Mouse (Mus musculus) lung, postnatal 36 days (tissue): ENCODE measurements around the gene Polr2c.
"Not testable (repeated sequence)": the region's sequence is repeated elsewhere in the genome, so short reads cannot be mapped to it uniquely, and the experiment has no call there.

ENCODE experiments used
- DNase-seq: peaks from one replicate; pipeline ENCODE4 v3.0.0; 2022; ENCODE audit warnings: mixed read lengths

The Polr2c gene

GRCm38 (mm10) chr8:94857346-94858173 lies at the start of gene Polr2c:
Polr2c (plus strand) TSS chr8:94857450.
- DNase-seq = peak; percentile 91

GRCm38 (mm10) chr8:94807506-94807905 lies 49.7 kb upstream of the Polr2c start:
- no peak for DNase-seq

- no peak for DNase-seq
Observed at GRCm38 (mm10) chr8:94808372-94808771, 48.9 kb upstream of the Polr2c start.

- DNase-seq = no peak
Observed at GRCm38 (mm10) chr8:94810153-94810552, 47.1 kb upstream of the Polr2c start, which contains the start of gene Ccl17. Ccl17 (plus strand) TSS chr8:94810453.

- DNase-seq = no peak
Observed at GRCm38 (mm10) chr8:94810855-94811254, 46.4 kb upstream of the Polr2c start.

- DNase-seq = no peak
Observed at GRCm38 (mm10) chr8:94811654-94812053, 45.6 kb upstream of the Polr2c start.

GRCm38 (mm10) chr8:94812645-94813098 lies 44.6 kb upstream of the Polr2c start:
- peak; percentile 97 for DNase-seq

GRCm38 (mm10) chr8:94814556-94814955 lies 42.7 kb upstream of the Polr2c start:
- peak; percentile 52 for DNase-seq

- no peak for DNase-seq
Observed at GRCm38 (mm10) chr8:94817933-94818332, 39.3 kb upstream of the Polr2c start.

- no peak for DNase-seq
Observed at GRCm38 (mm10) chr8:94819671-94820179, 37.5 kb upstream of the Polr2c start.

- DNase-seq = no peak
Observed at GRCm38 (mm10) chr8:94820553-94820952, 36.7 kb upstream of the Polr2c start.

- DNase-seq = no peak
Observed at GRCm38 (mm10) chr8:94821381-94821780, 35.9 kb upstream of the Polr2c start.

GRCm38 (mm10) chr8:94822637-94823560 lies 34.4 kb upstream of the Polr2c start:
- peak; percentile 69 for DNase-seq

- no peak for DNase-seq
Observed at GRCm38 (mm10) chr8:94825170-94825569, 32.1 kb upstream of the Polr2c start.

GRCm38 (mm10) chr8:94826210-94826609 lies 31.0 kb upstream of the Polr2c start:
- DNase-seq = no peak

- no peak for DNase-seq
Observed at GRCm38 (mm10) chr8:94828284-94828683, 29.0 kb upstream of the Polr2c start.

GRCm38 (mm10) chr8:94833901-94834405 lies 23.3 kb upstream of the Polr2c start:
- not testable (repeated sequence) for DNase-seq

GRCm38 (mm10) chr8:94835751-94836150 lies 21.5 kb upstream of the Polr2c start:
- not testable (repeated sequence) for DNase-seq

- DNase-seq = no peak
Observed at GRCm38 (mm10) chr8:94836456-94837240, 20.6 kb upstream of the Polr2c start.

GRCm38 (mm10) chr8:94837662-94838574 lies 19.3 kb upstream of the Polr2c start, which contains the start of the genes Coq9 and Ciapin1:
Coq9 (plus strand) TSS chr8:94838321.
Ciapin1 (minus strand) TSS chr8:94838358.
- peak; percentile 98 for DNase-seq

GRCm38 (mm10) chr8:94838600-94838999 lies 18.6 kb upstream of the Polr2c start:
- DNase-seq = peak; percentile 83
